Mouse (Mus musculus) midbrain, embryonic 10.5 days (tissue): ENCODE measurements at regions not wholly inside any gene's neighbourhood (a gene's known extent, or its start where the extent isn't known, plus 50 kb on each side); places are given as distances from the start of the nearest gene placed in this dataset.

ENCODE experiments used
- DNase-seq: peaks from one replicate; pipeline ENCODE4 v3.0.0-alpha.2; 2017; ENCODE audit warnings: low spot score
- H3K27ac ChIP-seq: fragments of 300-500 bp; sonication (generic); replicated peaks from 2 replicates; pipeline ENCODE4 v1.5.1; 2016; ENCODE audit warnings: mild to moderate bottlenecking
- H3K27me3 ChIP-seq: fragments of 300-500 bp; sonication (generic); 2 replicates; pipeline ENCODE4 v1.6.1; 2016; ENCODE audit warnings: low read depth, mild to moderate bottlenecking; ENCODE audit not compliant: poor library complexity, severe bottlenecking
- H3K36me3 ChIP-seq: fragments of 300-500 bp; sonication (generic); 2 replicates; pipeline ENCODE4 v1.6.1; 2016; ENCODE audit warnings: mild to moderate bottlenecking, moderate library complexity
- H3K4me1 ChIP-seq: fragments of 300-500 bp; sonication (generic); 2 replicates; pipeline ENCODE4 v1.6.1; 2016
- H3K4me3 ChIP-seq: fragments of 300-500 bp; sonication (generic); 2 replicates; pipeline ENCODE4 v1.5.1; 2016; ENCODE audit warnings: mild to moderate bottlenecking, moderate library complexity
- H3K9me3 ChIP-seq: fragments of 300-500 bp; sonication (generic); replicated peaks from 2 replicates; pipeline ENCODE4 v1.6.1; 2016; ENCODE audit warnings: mild to moderate bottlenecking
- WGBS: fragments of 180-500 bp; shearing (Covaris S2); methylation state at CpG from one replicate; pipeline ENCODE4 v1.1.7; 2016; 5-methylcytosine and 5-hydroxymethylcytosine counted together

DNA sequence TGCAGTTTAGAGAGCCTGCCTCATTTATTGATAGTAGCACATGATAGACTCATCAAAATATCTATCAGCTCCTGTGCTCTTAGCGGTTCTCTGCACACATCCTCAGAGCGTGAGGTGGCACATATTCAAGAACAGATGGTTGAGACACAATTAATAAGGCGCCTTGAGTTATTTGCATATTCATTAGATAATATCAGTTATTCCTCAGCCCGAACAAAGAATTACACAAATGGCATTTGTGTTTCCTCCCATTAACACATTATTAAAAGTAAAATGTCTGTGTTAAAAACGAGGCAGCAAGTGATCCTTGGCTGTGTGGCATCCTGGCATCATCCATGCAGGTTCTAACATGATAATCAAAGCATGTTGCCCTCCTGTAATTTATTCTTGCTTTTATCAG lies 243.0 kb downstream of the Dcdc2c start:
- 85% methylated on average over 5 of the region's 5 CpGs for WGBS
- no peak for DNase-seq

DNA sequence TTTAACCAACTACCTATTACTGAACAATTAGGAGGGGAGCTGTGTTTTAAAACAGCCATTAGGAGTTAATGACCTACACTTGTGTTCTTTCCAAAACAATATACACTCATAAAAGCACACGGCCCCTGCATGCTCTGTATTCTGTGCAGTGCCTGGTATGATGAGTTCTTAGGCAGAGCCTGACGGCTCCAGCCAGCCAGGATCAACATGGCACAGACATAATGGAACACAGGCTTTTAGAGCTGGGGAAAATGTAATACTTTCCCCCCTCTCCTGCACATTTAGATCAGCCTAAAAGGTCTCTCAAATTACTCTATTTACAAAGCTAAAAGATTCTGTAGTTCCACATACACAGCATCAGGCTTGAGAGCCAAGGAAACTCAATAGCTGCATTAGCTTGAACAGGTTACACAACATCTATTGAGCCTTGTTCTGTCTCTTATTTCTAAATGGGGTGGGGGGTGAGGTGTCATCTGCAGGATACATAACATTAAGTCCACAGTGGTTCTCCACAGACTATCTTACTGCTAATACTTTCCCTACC lies 250.1 kb downstream of the Dcdc2c start:
- no peak for DNase-seq
- Histone ChIP-seq H3K36me3 (no peaks in the 10 kb centered on the region), H3K27me3 (no peaks in the 10 kb centered on the region), H3K4me3 (no peak overlapping the region), H3K4me1 (no peaks in the 10 kb centered on the region), H3K27ac (no peak overlapping the region), H3K9me3 (no peaks in the 10 kb centered on the region)
- 92% methylated on average over 2 of the region's 2 CpGs for WGBS

More for the DNA sequence above, 243.0 kb downstream of the Dcdc2c start:
- no peak overlapping the region for H3K27ac ChIP-seq
- no peak overlapping the region for H3K4me3 ChIP-seq
- H3K4me1 ChIP-seq, result no peaks in the 10 kb centered on the region
- no peaks in the 10 kb centered on the region for H3K9me3 ChIP-seq
- H3K27me3 ChIP-seq, result no peaks in the 10 kb centered on the region
- no peaks in the 10 kb centered on the region for H3K36me3 ChIP-seq

DNA sequence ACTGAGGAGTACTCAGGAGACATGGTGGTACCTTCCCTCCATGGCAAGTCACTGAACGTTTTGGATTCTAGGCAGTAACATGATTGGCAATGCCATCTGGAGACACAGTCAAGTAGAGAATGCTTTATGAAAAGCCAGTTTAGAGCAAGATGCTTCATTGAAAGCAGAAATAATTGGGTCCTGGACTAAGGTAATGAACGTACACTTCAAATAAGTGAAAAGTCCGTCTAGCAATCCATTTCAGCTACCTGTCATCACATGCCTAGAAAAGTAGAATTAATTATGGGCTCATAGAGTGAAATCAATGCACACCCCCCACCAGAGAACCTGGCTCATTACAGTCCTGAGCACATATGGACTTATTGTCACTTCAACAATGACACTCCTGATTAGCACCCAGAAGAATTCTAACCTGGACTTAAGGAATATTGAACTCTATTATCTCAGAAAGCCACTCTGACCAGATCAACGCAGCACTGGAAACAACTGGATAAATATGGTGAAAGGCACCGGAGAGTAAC lies 263.8 kb downstream of the Dcdc2c start:
- 91% methylated on average over 5 of the region's 5 CpGs for WGBS

DNA sequence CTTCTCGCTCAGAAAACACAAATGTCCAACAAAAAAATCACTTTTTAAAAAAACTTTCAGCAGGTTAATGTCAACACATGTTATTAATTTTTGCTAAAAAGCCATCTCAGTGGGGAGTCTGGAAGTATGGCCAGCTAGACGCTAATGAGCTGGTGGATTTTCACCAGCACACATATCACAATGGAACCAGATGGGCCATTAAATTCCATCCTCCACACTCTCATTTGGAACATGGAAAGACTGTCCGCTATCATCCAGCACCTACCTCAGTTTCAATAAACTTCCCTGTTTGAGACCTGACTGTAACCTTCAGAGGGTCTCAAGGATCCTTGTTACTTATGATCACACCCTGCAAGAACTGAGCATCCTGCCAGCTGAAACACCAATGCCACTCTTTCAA lies 296.7 kb downstream of the Dcdc2c start:
- DNase-seq, result no peak
- no peak overlapping the region for H3K4me3 ChIP-seq
- 85% methylated on average over 3 of the region's 3 CpGs for WGBS
- H3K36me3 ChIP-seq, result no peaks in the 10 kb centered on the region
- H3K9me3 ChIP-seq, result no peaks in the 10 kb centered on the region
- H3K4me1 ChIP-seq, result no peaks in the 10 kb centered on the region
- H3K27ac ChIP-seq, result no peak overlapping the region
- H3K27me3 ChIP-seq, result no peaks in the 10 kb centered on the region

More for the DNA sequence above, 263.8 kb downstream of the Dcdc2c start:
- no peak overlapping the region for H3K27ac ChIP-seq
- H3K4me1 ChIP-seq, result no peaks in the 10 kb centered on the region
- no peaks in the 10 kb centered on the region for H3K36me3 ChIP-seq
- no peak overlapping the region for H3K4me3 ChIP-seq
- H3K27me3 ChIP-seq, result no peaks in the 10 kb centered on the region
- H3K9me3 ChIP-seq, result no peaks in the 10 kb centered on the region
- DNase-seq, result no peak

DNA sequence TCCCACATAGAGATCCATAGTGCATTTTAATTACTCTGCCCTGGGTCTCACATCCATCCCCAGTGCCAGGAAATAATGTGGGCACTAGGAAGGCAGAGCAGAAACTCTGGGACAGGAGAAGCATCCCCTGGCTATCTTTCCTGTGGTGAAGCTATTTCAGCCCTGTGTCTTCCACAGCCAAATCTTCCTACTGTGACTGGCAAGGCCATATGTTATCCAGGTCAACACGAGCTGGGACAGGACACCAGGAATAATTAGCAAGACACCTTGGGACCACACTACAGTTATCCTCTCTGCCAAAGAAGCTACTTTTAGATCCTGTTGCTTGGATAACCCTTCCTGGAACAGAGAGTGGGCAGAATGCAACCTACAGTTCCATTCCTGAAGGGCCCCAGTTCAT lies 301.7 kb downstream of the Dcdc2c start:
- WGBS, result 88% methylated on average over 1 of the region's 1 CpGs

DNA sequence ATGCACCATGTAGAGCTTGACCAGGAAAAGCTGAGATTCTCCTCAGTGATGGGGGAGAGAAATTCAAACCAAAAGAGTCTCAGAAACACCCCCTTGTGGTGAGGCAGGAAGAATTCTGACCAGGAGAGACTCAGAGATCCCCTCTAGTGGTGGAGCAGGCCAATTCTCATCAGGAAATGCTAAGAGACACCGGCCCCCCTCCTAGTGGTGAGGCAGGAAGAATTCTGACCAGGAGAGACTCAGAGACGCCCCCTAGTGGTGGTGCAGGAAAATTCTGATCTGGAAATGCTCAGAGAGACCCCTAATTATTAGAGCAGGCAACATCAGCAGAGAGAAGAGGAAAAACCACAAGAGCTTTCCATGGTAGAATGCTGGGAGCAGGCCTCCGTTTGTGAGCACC lies 303.4 kb downstream of the Dcdc2c start:
- 53% methylated on average over 3 of the region's 3 CpGs for WGBS
- Histone ChIP-seq H3K9me3 (no peaks in the 10 kb centered on the region), H3K36me3 (no peaks in the 10 kb centered on the region), H3K4me1 (no peaks in the 10 kb centered on the region), H3K27me3 (no peaks in the 10 kb centered on the region), H3K4me3 (no peak overlapping the region), H3K27ac (no peak overlapping the region)
- DNase-seq, result no peak

More for the DNA sequence above, 301.7 kb downstream of the Dcdc2c start:
- H3K36me3 ChIP-seq, result no peaks in the 10 kb centered on the region
- no peak for DNase-seq
- no peak overlapping the region for H3K4me3 ChIP-seq
- no peaks in the 10 kb centered on the region for H3K4me1 ChIP-seq
- H3K27me3 ChIP-seq, result no peaks in the 10 kb centered on the region
- H3K27ac ChIP-seq, result no peak overlapping the region
- no peaks in the 10 kb centered on the region for H3K9me3 ChIP-seq

DNA sequence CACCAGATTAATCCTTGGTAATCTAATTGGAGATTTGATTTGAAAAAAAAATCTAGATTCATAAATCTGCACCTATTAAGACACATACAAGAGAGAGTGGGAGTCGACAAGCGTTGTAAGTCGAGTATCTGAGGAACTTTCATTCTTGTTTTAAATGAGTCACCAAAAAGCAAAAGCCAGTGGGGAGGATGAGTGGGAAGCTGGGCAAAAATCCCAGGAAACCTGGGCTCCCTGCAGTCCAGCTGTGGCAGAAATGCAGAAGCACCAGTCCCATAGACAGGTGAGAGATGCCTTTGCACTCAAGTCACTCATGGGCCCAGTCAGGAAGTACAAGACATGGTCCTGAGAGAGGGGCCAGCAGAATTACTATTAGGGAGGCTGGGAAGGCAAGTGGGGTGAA lies 303.9 kb downstream of the Dcdc2c start:
- no peak for DNase-seq
- no peaks in the 10 kb centered on the region for H3K9me3 ChIP-seq
- H3K4me1 ChIP-seq, result no peaks in the 10 kb centered on the region
- H3K4me3 ChIP-seq, result no peak overlapping the region
- H3K27me3 ChIP-seq, result no peaks in the 10 kb centered on the region
- H3K27ac ChIP-seq, result no peak overlapping the region
- 95% methylated on average over 3 of the region's 3 CpGs for WGBS
- H3K36me3 ChIP-seq, result no peaks in the 10 kb centered on the region

DNA sequence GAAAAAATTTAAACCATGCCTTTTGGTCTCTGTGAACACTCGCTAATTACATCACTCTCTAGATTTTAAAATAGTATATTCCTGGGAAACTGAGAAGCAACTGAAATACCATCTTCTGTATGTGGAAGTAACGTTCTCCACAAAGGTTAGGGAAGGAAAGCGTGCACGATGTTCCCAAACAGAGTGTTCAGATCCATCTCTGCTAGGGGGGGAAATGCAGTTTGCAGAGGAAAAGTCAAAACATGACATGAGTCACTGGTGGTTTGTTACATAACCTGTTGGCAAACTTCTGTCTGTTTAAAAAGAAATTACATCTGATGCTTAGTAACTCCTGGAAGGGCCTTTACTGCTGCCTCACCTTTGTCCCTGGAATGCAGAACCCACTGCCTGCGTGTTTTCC lies 314.2 kb downstream of the Dcdc2c start:
- DNase-seq, result no peak
- Histone ChIP-seq H3K36me3 (no peaks in the 10 kb centered on the region), H3K4me1 (no peaks in the 10 kb centered on the region), H3K27me3 (no peaks in the 10 kb centered on the region), H3K4me3 (no peak overlapping the region), H3K27ac (no peak overlapping the region), H3K9me3 (no peaks in the 10 kb centered on the region)
- 80% methylated on average over 5 of the region's 5 CpGs for WGBS

DNA sequence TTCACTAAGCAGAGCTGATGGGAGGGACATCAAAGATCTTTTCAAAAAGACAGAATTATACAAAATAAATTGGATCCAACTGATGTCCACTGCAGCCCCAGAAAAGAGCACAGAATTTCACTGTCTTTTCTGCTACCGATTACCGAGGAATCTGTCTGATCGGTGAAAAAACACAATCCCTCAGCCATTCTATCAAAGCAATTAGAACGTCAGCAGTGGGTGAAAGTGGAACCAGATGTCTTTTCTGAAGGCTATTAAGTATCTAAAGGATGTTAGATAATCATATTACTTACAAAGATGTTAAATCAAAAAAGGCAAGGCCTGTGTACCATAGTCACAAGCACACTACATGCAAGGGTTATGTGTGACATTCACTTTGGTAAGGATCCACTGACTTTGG lies 315.2 kb downstream of the Dcdc2c start:
- Histone ChIP-seq H3K9me3 (no peaks in the 10 kb centered on the region), H3K27ac (no peak overlapping the region), H3K4me1 (no peaks in the 10 kb centered on the region), H3K36me3 (no peaks in the 10 kb centered on the region), H3K4me3 (no peak overlapping the region), H3K27me3 (no peaks in the 10 kb centered on the region)
- DNase-seq, result no peak
- WGBS, result 71% methylated on average over 4 of the region's 4 CpGs

DNA sequence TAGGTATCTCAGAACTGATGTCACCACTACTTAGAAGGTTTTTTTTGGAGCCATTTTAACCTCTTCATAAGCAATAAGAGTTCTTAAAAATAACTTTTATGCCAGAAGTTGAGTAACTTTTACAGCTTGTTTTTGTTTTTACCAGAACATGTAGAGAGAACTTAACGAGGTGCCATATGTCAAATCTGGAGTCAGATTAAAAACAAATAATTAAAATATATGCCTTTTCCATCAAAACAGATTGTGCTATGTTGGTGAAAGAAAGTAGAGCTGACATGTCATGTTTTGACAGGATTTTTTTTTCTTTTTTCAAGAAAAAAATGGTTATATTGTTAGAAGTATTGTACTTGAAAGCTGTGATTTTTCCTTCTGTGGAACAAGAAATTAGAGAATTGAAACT lies 349.4 kb downstream of the Dcdc2c start:
- 76% methylated on average over 1 of the region's 1 CpGs for WGBS
- Histone ChIP-seq H3K36me3 (no peaks in the 10 kb centered on the region), H3K9me3 (no peaks in the 10 kb centered on the region), H3K4me3 (no peak overlapping the region), H3K27ac (no peak overlapping the region), H3K4me1 (no peaks in the 10 kb centered on the region), H3K27me3 (no peaks in the 10 kb centered on the region)
- DNase-seq, result no peak

DNA sequence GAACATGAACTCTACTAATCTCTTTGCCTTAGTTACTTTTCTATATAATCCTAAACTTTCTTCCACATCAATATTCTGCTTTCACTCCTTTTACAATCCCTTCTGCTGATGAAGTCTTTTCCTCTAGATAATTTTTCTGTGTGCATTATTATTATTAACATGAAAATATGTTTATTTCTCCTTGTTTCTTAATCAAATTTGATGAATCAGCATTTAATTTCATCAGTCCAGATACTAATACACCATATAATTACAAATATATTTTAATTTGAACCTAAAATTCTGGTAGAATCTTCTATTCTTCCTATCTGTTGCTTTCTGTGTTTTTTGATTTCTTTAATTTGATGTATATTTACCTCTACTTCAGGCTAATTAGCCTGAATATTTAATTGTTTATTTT lies 365.5 kb downstream of the Dcdc2c start:
- Histone ChIP-seq H3K27me3 (no peaks in the 10 kb centered on the region), H3K27ac (no peak overlapping the region), H3K4me1 (no peaks in the 10 kb centered on the region), H3K36me3 (no peaks in the 10 kb centered on the region), H3K4me3 (no peak overlapping the region), H3K9me3 (peaks cover 14% of the 10 kb centered on the region)
- DNase-seq, result no peak

DNA sequence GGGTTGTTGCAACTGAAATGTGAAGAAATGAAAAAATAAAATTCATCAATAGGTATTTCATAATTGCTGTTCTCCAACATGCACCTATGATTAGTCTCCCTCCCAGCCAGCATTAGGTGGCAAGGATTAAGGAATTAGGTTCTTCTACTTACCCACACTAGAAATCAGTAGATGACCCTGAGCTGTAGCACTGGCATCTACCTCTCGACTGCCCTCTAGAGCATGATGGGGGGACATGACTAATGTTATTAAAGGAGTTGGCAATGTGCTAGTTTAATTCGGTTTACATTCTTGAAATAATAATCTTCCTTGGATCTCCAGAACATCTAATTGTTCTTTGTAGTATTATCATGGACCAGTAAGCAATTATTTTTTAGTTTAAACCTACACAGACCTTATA lies 370.9 kb downstream of the Dcdc2c start:
- H3K27ac ChIP-seq, result no peak overlapping the region
- no peaks in the 10 kb centered on the region for H3K4me1 ChIP-seq
- H3K4me3 ChIP-seq, result no peak overlapping the region
- H3K9me3 ChIP-seq, result no peaks in the 10 kb centered on the region
- DNase-seq, result no peak
- 67% methylated on average over 2 of the region's 2 CpGs for WGBS
- H3K27me3 ChIP-seq, result no peaks in the 10 kb centered on the region
- H3K36me3 ChIP-seq, result no peaks in the 10 kb centered on the region

DNA sequence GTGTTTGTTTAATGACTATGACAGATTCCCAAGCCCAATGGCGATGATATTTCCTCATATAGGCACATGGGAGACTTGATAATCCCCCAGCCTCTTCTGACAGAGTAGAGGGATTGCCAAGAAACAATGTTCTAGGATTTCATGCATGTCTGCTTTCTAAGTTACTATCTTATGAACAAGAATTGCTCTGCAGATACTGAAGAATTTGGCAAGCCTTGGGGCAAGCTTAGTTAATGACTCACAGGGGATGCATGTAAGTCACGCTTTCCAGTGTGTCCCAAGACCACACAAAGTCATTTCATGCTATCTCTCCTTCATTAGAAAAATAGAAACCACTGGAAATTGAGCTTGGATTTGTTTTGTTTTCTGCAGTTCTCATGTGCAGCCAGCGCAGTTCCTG lies 376.2 kb downstream of the Dcdc2c start:
- 82% methylated on average over 3 of the region's 3 CpGs for WGBS
- no peaks in the 10 kb centered on the region for H3K4me1 ChIP-seq
- no peak overlapping the region for H3K27ac ChIP-seq
- H3K36me3 ChIP-seq, result no peaks in the 10 kb centered on the region
- no peak overlapping the region for H3K4me3 ChIP-seq
- no peaks in the 10 kb centered on the region for H3K9me3 ChIP-seq
- no peaks in the 10 kb centered on the region for H3K27me3 ChIP-seq
- DNase-seq, result no peak

DNA sequence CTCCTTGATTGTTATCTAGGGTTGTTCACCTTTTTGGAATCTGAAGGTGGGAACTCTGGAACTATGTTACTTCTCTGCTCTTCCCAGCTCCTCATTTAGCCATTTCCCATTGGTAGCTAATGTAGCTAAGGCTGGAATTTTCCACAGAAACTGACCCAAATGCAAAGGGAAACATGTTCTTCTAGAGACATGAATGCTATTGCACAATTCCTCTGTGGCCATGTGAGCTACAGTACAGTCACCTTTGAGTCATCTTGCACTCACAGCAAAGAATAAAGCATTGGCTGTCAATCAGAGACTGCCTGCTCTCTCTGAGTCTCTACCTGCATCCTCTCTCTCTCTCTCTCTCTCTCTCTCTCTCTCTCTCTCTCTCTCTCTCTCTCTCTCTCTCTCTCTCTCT lies 378.1 kb downstream of the Dcdc2c start:
- Histone ChIP-seq H3K27me3 (no peaks in the 10 kb centered on the region), H3K9me3 (no peaks in the 10 kb centered on the region), H3K27ac (no peak overlapping the region), H3K4me3 (no peak overlapping the region), H3K36me3 (no peaks in the 10 kb centered on the region), H3K4me1 (no peaks in the 10 kb centered on the region)
- DNase-seq, result no peak
